Mouse (Mus musculus) adrenal gland, postnatal 14 days (tissue): ENCODE results near the gene Vgf. TPM values are rescaled to one million over a fixed set of nuclear protein-coding genes. Genes with fewer than 3 reads are reported as not detected.
A peak's percentile ranks its signal among the peaks of the same experiment; 100 is the strongest.

ENCODE experiments used
- DNase-seq: peaks from one replicate; pipeline ENCODE4 v3.0.0; 2021; ENCODE audit warnings: mixed read lengths
- long read RNA-seq, 2 experiments: library from polyadenylated mRNA; stranded (forward); transcript quantifications; one replicate each; pipeline ENCODE4 v2.0.0; 2021
- total RNA-seq: library from RNA; stranded (reverse); gene quantifications from 2 replicates; pipeline ENCODE4 v1.2.3, GENCODE M21; 2021

Gene Vgf
- total RNA-seq = 11.9 and 12.6 TPM in 2 replicates
- long read RNA-seq, experiment 1, transcript Vgf-201 (2 exons, 2,553 nt) = major isoform, 14 of 20 reads
- long read RNA-seq, experiment 1, partial matches to known transcripts = 6 of 20 reads
- long read RNA-seq, experiment 1, other reads (novel, unspliced or antisense) = 0 of 20 reads
- long read RNA-seq, experiment 2, transcript Vgf-201 (2 exons, 2,553 nt) = major isoform, 8 of 11 reads
- long read RNA-seq, experiment 2, partial matches to known transcripts = 3 of 11 reads
- long read RNA-seq, experiment 2, other reads (novel, unspliced or antisense) = 0 of 11 reads

DNA sequence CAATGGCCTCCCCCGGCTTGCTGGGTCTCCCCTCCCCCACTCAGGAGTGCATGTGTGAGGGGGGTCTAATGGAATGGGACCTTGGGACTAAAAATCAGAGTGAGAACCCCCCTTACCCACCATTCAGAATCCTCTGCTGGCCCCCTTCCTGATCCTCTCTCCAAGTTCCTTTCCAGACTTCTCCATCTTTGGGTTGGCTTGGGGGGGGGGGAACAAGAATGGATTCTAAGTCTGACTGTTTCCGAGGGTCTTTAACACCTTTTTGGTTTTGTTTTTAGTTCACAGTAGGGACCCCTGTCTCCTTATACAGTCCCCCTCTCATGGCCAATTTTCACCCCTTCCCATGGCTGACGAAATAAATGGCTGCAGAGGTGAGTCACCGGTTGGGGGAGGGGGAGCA, at the start of gene Vgf:
Vgf (plus strand) TSS at position 301 of the 400 bp plus-strand sequence.
- no peak for DNase-seq

GRCm38 (mm10) chr5:136977769-136978168, 48.4 kb upstream of the Vgf start:
- no peak for DNase-seq

- DNase-seq = no peak
These were observed 46.4 kb upstream of the Vgf start for GRCm38 (mm10) chr5:136979762-136980161.

DNA sequence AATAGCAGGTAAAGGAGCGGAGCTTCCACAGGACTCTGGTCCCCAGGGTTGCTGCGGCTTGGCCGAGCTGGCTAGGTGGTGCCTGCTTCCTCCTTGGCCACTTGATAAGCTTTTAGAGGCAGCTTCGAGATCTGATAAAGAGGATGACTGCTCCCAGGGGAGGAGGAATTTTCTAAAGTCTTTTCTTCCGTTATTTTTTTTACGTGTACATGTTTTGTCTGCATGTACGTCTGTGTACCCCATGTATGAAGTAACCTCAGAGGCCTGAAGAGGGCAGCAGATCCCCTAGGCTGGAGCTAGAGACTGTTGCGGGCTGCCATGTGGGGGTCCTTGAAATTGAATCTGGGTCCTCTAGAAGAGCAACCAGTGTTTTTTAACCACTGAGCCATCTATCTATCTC, 45.2 kb upstream of the Vgf start:
- DNase-seq = no peak

GRCm38 (mm10) chr5:136982338-136982930, 43.8 kb upstream of the Vgf start:
- peak; percentile 74 for DNase-seq

DNA sequence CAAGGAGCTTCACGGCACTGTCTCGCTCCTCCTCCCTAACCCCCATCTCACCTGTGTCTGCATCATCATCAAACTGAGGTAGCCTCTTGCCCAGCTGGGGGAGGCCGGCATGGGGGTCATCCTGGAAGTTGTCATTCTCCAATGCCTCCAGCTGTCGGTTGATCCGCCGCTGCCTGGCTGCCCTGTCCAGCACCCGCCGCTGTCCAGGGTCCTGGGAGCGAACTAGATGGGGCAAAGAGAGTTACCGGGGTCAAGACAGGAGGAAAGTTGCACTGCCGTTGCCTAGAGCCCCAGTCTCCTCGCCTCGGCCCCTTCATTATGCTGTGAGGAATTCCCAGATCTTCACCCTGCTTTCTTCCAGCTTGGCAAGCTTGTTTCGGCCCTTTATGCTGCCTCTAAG, 41.4 kb upstream of the Vgf start:
- DNase-seq = no peak

DNA sequence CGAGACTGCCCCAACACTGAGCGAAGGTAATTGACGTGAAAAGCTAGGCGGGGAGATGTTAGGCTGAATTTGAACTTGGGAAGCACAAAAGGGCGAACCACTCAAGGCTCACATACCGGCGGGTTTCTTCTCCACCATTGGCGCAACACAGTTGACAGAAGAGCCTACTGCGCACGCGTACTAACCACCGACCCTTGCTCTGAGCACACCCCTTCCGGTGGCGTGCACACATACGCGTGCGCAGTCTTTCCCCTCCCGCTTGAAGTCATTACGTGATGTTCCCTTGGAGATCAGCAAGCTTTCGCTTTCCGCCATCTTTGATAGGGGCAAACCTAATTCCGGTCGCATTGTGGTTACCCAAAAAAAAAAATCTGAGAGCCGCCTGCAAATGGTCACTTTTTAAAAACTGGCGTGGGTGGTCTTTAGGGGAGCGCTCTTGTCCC, 39.5 kb upstream of the Vgf start, which contains the start of gene Plod3:
Plod3 (plus strand) TSS at position 325 of the 443 bp plus-strand sequence.
- DNase-seq = peak; percentile 98

DNA sequence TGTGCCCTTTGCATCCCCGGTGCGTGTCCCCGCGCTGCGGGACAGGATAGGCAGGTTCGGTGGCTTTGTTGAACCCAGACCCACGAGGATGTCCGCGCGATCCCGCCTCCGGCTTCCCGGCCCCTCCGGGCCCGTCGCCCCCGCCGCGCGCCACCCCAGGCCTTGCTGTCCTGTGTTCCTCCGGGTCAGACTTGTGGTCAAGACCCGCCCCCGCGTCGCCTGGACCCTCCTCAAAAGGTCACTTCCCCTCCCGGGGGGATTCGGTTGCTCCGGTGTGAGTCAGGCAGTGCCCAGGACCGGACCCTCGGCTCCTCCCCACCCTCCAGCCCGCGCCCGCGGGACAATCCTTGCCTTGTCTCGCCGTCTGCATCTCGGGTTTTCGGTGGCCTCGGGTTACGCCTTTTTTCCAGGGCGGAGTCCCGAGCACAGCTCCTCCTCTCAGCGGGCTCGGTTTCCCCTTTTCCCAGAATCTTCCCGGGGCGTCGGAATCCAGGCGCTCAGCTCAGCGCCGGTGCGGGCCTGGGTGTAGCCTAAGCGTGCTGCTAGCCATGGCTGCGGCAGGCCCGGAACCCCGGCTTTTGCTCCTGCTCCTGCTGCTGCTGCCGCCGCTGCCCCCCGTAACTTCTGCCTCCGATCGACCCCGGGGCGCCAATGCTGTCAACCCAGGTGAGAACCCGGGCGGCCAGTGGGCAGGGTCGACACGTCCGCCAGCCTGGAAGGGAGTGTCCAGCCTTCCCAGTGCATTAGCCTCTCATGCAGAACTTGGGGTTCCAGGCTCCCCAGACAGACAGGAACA, 38.9 kb upstream of the Vgf start:
- DNase-seq = peak; percentile 81

- no peak for DNase-seq
These were observed 38.3 kb upstream of the Vgf start, which contains the start of gene Znhit1 for GRCm38 (mm10) chr5:136987934-136988271. Gene Znhit1 (minus strand): TSS chr5:136988021.

DNA sequence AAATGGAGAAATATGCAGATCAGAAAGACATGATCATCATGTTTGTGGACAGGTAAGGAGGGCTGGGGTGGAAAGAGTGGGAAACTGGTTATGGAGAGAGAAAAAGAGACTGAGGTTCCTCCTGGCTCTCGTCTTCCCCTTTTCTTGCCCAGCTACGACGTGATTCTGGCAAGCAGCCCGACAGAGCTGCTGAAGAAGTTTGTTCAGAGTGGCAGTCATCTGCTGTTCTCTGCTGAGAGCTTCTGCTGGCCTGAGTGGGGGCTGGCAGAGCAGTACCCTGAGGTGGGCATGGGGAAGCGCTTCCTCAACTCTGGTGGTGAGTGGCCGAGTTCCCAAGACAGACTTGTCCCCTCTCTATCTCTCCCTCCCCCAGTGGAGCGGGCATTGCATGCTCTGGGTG, 37.8 kb upstream of the Vgf start:
- DNase-seq = no peak

- DNase-seq = no peak
These were observed 36.4 kb upstream of the Vgf start for GRCm38 (mm10) chr5:136989801-136990200.

- no peak for DNase-seq
These were observed 26.7 kb upstream of the Vgf start for GRCm38 (mm10) chr5:136999449-136999848.

DNA sequence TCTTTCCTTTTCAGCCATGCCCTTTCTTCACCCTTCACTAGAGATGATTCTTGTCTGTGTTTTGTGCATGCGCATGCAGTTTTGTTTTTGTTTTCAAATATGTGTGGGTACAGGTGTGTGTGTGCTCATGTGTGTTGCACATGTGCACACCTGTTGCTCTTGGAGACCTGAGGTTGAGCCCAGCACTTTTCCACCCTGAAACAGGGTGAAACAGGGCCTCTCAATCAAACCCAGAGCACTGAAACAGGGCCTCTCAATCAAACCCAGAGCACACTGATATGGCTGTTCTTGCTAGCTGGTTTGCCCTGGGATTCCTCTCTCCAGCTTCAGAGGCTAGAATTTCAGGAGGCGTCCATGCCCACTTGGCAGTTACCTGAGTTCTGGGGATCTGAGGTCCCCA, 25.6 kb upstream of the Vgf start:
- no peak for DNase-seq

GRCm38 (mm10) chr5:137007276-137007675, 18.9 kb upstream of the Vgf start:
- DNase-seq = no peak

GRCm38 (mm10) chr5:137009988-137010387, 16.2 kb upstream of the Vgf start:
- DNase-seq = peak; percentile 74

DNA sequence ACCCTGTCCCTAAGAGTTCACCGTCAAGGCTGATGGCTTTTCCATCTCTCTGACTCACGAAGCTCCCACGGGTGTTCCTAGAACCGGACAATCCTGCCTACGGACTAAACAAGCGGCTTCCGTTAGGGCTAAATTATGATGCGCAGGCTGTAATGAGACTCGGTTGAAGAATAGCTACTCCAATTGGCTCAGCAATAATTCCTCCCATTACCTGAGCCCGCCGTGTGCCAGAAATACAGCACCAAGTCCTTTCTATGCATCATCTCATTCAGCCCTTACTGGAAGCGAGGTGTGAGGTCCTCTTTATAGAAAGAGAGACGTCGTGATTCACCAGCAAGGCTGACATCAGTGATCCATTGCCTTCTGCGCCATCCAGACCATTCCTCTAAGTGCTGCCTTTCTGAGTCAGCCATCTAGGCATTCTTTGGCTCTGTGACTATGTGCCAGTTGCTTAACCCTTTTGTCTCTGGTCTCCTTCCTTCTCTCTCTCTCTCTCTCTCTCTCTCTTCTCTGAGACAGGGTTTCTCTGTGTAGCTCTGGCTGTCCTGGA, 13.7 kb upstream of the Vgf start:
- peak; percentile 58 for DNase-seq

DNA sequence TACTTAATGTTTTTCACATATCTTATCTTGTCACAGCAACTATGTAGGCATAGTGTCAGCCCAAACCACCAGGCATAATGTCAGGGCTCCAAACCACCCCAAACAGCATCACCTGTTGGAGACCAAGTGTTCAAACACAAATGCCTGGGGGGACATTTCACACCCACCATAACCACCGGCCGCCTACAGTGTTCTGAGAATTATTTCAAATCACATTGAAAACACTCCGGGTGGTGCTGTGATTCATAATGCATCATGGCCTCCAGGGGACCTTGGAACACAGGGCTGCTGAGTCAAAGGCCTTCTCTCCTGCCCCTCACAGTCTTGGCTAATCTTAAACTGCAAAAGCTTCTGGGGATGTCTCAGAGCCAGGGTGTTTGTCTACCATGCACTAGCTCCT, 10.3 kb upstream of the Vgf start:
- DNase-seq = peak; percentile 67

GRCm38 (mm10) chr5:137024318-137024717, 1.9 kb upstream of the Vgf start:
- DNase-seq = no peak

DNA sequence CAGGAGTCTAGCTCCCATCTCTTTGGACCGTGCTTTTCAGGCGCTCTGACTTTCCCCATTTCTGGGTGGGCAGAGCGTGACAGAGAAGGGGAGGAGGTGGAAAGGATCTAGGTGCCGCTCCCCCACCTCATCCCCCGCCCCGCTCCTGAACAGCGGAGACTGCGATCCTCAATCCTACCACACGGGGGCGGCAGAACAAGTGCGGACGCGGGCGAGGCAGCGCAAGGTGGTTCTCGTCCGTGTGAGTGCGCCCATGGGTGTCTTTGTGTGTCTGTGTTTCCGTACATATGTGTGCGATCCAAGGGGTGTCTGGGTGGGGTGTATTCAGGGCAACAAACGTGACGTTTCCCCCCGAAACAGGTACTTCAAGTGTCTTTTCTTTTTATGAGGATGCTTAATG, 1.1 kb upstream of the Vgf start:
- peak; percentile 88 for DNase-seq

GRCm38 (mm10) chr5:137028561-137029272, 2.5 kb downstream of the Vgf start:
- DNase-seq = no peak

DNA sequence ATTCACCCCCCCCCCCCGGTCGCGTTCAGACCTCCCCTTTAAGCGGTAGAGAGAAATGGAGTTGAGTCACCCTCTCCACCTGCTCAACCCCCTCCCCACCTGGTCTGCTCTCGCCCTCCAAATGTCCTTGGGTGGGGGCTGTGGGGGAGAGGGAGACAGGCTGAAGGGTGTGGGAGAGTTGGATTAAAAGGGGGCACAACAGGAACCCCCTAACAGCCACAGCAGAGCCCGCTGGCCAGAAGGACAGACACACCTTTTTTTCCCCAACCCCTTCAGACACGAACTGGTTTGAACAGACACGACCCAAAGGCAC, 3.0 kb downstream of the Vgf start:
- DNase-seq = no peak

DNA sequence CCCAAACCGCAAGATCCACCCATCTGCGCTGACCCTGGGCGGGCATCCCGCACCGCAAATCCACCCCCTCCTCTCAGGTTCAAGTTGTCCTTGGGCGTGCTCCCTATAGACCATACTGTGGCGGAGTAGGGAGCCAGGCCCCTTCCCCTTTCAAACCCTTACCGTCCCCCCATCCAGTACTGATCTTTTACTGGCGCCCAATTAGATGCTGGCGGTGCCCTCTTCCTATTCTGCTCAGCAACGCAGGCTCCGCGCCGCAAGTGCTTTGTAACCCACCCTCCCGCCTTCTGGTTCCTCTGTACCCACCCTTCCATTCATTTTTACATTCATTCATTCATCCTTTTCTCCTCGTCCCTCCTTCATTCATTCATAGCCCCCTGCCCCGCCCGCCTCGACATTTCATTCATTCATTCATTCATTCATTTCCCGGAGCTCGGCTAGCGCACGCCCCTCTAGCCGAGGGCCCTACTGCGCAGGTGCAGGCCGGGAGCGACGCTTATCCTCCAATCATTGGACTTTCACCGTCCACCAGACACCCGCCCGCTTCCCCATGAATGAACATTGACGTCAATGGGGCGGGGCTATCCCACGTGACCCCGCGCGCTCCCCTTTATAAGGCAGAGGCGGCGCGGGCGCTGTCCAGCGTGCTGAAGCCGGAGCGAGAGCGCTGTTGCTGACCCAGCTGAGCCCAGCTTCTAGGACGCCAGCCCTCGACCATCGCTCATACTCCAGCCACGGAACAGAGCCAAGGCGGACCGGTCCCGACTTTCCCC, 3.6 kb downstream of the Vgf start:
- peak; percentile 98 for DNase-seq
